Mouse (Mus musculus) left cerebral cortex, postnatal 4 days (tissue): ENCODE results near the gene Gpt2. TPM values are rescaled to one million over a fixed set of nuclear protein-coding genes. Genes with fewer than 3 reads are reported as not detected.

Source experiments
- DNase-seq: peaks from one replicate; pipeline ENCODE4 v3.0.0-alpha.2; 2022
- intact Hi-C: fragments of 180-260 bp; cut with DNase I; formaldehyde crosslinking; loops from one replicate; pipeline ENCODE4 v1.15.1; 2025
- total RNA-seq, 2 experiments: library from RNA; stranded (reverse); gene quantifications; 2 replicates each; pipeline ENCODE4 v1.2.3; 2021

The Gpt2 gene
- total RNA-seq, 2 experiments from 2014 or later, result 40.0 to 40.9 TPM

GRCm38 (mm10) chr8:85481900-85482299, 10.5 kb upstream of the Gpt2 start:
- DNase-seq, result peak; percentile 37
- intact Hi-C loops, result no loop called here

DNA sequence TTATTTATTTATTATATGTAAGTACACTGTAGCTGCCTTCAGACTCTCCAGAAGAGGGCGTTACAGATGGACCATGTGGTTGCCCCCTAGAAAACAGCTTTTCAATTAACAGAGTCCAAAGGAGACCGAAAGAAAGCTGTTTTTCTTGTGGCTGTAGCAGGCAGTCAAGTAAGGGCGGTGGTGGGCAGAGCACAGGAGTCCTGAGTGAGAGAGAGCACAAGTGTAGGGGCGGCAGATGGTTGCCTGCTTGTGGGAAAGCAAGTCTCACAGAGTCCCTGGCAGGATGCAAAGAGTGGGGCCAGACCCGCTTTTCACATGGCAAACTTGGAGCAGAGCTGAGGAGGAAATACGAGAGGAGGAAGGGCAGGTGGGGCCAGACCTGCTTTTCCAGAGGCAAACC, 9.9 kb upstream of the Gpt2 start:
- intact Hi-C loops, result no loop called here
- no peak for DNase-seq

GRCm38 (mm10) chr8:85487906-85488620, 4.3 kb upstream of the Gpt2 start:
- intact Hi-C loops, result no loop called here
- DNase-seq, result no peak

DNA sequence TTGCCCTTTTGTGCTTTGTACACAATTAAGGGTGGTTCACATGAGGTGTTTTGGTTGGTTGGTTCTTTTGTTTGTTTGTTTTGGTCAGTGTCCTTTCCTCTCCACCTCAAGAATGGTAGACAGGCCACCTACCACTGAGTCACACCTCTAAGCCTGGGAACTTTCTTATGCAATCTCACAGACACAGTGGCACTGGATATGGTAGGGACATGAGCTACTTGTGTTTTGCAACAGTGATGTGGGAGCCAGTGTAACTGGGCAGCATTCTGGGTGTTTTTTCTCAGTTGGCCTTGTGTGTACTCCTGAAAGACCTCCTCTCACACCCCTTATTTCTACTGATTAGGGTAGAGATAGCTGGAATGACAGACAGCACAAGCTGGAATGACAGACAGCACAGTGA, 3.7 kb upstream of the Gpt2 start:
- DNase-seq, result no peak
- intact Hi-C loops, result no loop called here

GRCm38 (mm10) chr8:85489546-85489945, 2.8 kb upstream of the Gpt2 start:
- intact Hi-C loops, result no loop called here
- DNase-seq, result no peak

DNA sequence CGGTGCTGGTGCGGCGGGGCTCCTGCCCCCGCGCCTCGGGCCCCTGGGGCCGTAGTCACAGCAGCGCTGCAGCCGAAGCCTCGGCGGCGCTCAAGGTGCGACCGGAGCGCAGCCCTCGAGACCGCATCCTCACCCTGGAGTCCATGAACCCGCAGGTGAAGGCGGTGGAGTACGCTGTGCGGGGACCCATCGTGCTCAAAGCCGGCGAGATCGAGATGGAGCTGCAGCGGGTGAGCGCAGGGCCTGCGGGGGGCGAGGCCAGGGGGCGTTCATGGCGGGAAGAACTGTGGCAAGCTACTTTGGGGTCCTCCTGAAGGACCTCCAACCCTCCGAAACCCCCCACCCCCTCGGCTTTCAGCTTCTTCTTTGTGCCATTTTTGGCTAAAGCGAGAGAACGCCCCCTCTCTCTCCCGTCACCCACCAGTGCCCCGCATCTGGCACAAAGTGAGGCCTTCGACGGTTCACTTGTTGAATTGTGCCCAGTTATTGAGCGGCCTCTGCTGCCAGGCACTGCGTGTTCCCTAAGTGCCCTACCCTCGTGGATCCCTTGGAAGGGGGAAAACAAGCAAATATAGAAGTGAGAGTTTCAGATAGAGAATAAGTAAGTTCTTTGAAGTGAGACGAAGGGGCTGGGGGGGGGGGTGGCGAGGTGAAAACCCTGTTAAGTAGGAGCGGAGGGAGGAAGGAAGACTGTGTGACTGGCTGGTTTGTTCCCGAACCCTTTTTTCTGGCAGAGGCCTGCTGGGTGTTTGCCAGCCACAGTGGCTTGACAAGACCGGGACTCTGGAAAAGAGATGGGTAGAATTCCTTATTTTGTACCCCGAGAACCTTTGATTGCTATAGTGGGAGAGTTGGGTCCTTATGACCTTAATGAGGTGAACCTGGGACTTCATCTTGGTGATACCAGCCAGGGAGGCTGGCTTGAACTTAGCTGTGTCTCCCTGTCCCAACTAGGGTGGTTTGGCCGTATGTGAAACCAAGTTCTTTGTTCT, 860 bp downstream of the Gpt2 start:
- intact Hi-C loops, result loop anchor here (5.0 kb wide), 1 partner anchor 41 kb away; no protein-coding TSS in a partner anchor
- peak; percentile 53 for DNase-seq

DNA sequence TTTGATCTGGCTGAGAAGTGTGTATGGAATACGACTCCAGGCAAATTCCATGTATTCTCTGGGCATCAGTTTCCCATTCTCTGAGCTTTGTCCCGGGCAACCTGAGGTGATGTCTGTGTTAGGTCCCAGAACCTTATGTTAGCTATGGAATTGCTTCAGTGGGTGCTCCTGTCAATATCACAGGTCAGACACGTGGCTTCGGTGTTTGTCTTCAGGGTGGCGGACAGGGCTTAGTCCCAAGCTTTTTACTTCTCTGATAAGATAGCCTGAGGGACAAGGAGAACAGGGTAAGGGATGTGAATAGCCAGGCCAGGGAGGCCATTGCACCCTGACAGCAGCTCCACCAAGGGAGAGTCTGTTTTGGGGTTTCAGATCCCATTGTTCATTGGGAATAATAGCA, 3.7 kb downstream of the Gpt2 start:
- no peak for DNase-seq
- intact Hi-C loops, result no loop called here

GRCm38 (mm10) chr8:85496778-85497177, 4.4 kb downstream of the Gpt2 start:
- DNase-seq, result no peak
- intact Hi-C loops, result no loop called here

DNA sequence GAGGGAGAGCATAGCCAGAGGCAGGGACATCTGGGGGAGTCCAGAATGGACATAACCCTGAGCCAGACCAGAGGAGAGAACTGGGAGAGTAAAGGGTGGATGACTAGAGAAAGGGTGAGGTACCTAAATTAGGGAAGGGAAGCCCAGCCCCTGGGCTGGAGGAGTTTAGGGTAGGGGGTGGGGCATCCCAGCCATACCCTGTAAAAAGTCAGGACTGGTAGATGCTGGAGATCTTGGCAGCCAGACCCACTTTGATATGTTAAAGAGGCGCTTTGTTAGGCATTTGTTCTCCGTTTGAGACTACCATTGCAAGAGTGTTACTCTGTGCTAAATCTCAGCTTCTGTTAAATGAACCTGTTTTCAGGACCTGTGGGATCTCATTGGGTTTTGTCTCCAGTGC, 6.2 kb downstream of the Gpt2 start:
- intact Hi-C loops, result no loop called here
- no peak for DNase-seq

- intact Hi-C loops, result no loop called here
- no peak for DNase-seq
Measured at GRCm38 (mm10) chr8:85500460-85500859, 8.1 kb downstream of the Gpt2 start.

- intact Hi-C loops, result no loop called here
- DNase-seq, result peak; percentile 84
Measured at GRCm38 (mm10) chr8:85500955-85501685, 8.7 kb downstream of the Gpt2 start.

DNA sequence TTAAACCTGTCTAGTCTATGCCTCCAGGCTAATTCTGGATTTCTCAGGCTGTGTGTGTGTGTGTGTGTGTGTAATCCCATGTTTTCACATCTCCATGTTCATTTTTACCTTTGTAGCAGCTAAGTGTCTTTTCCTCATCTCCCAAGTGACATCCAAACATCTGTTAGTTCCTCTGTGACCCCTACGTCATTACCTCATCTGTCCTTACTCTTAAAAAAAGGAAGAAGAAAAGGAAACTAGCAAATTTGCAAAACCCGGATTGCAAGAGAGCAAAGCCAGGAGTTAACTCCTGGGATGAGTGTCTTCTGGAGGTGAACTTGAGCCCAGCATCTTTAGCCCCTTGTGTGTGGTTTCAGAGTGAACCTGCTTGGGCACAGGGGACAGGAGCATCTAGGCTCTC, 10.0 kb downstream of the Gpt2 start:
- no peak for DNase-seq
- intact Hi-C loops, result no loop called here

DNA sequence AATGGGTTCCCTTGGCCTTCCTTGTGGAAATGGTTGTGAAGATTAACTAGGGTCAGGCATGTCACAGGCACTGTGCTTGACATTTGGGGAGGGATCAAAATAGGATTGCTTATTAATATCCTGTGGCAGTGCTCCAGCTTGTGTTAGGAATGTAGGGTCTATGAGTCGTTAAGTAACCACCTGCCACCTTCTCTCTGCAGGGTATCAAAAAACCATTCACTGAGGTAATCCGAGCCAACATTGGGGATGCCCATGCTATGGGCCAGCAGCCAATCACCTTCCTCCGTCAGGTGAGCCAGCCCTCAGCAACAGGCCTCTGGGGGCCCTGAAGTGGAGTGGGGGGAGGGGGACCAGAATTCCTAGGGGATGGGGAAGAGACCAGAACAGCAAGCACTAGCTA, 10.7 kb downstream of the Gpt2 start:
- intact Hi-C loops, result no loop called here
- no peak for DNase-seq

DNA sequence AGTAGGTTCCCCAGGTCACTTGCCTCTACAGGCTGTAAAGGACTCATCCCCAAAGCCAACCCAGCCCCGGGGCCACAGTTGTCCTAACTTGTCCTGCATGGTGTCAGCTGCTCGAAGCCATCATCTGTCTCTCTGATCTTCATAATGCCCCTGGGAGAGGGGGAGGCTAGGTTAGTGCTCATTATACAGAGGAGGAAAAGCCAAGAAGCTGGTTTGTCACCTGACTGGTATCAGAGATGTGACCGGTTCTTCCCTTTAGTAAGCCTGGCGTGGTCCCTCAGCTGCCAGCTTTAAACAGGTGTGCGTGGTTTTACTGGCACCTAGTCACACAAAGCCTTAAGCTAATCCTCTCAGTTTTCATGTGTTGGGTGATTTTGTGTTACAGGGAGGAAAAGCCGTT, 12.3 kb downstream of the Gpt2 start:
- intact Hi-C loops, result no loop called here
- no peak for DNase-seq

- intact Hi-C loops, result no loop called here
- DNase-seq, result no peak
Measured at GRCm38 (mm10) chr8:85506620-85507019, 14.2 kb downstream of the Gpt2 start.

GRCm38 (mm10) chr8:85508661-85509060, 16.3 kb downstream of the Gpt2 start:
- no peak for DNase-seq
- intact Hi-C loops, result no loop called here

DNA sequence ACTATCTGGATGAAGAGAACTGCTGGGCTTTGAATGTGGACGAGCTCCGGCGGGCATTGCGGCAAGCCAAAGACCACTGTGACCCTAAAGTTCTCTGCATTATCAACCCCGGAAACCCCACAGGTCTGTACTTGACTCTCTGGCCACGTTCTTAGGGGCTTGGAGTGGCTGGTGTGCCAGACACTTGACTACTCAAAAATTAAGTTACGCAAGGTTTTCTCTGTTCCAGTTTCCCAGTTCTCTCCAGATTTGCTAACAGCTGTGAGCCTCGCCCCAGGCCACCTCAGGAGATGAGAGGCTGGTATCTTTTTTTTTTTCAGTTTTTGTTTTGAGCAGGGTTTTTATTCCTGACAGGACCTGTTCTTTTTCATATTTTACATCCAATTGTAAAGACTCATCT, 19.9 kb downstream of the Gpt2 start:
- intact Hi-C loops, result no loop called here
- no peak for DNase-seq

DNA sequence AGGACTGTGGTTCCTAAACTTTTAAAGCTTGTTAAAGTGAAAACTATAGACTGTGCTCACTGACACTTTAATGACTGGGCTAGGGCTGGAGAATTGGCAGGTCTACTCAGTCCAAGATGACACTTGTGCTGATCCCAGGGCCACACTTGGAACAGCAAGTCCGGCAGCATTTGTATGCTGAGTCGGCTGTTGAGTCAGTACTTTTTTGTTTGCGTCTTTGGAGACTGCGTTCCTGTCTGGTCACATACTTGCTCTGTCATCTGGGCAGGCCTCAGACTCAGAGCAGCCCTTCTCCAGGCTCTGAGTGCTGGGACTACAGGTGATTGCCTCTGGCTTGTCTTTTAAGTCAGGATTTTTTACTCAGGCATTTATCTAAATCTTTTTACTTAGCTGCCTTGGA, 20.9 kb downstream of the Gpt2 start:
- intact Hi-C loops, result no loop called here
- DNase-seq, result no peak

- no peak for DNase-seq
Measured at GRCm38 (mm10) chr8:85515391-85515790, 23.0 kb downstream of the Gpt2 start.

GRCm38 (mm10) chr8:85517336-85517735, 25.0 kb downstream of the Gpt2 start:
- intact Hi-C loops, result no loop called here
- no peak for DNase-seq

More at GRCm38 (mm10) chr8:85515391-85515790, 23.0 kb downstream of the Gpt2 start:
- intact Hi-C loops, result no loop called here

DNA sequence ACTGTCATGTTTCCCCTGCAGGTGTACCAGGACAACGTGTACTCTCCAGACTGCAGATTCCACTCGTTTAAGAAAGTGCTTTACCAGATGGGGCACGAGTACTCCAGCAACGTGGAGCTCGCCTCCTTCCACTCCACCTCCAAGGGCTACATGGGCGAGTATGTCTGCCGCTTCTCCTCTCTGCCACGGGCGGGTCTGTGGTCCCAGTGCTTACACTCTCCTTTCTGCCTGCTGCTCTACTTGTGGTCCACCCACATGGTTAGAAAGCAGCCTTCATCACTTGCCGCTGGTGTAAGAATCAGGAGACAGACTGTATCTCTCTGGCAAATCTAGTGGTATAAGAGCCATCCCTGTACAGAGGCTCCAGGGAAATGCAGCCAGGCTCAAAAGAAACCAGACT, 25.6 kb downstream of the Gpt2 start:
- DNase-seq, result no peak
- intact Hi-C loops, result no loop called here
